Mouse (Mus musculus) embryonic facial prominence, embryonic 10.5 days (tissue): ENCODE results near the gene Gpn3. TPM values are rescaled to one million over a fixed set of nuclear protein-coding genes. Genes with fewer than 3 reads are reported as not detected.

ENCODE experiments used
- polyA plus RNA-seq: library from polyadenylated mRNA; unstranded; fragments of >200 nt; fragmentation: Nextera tagmentation; extraction: Ambion mirVana; gene quantifications from 2 replicates; pipeline ENCODE4 v1.2.1, GENCODE M21; 2016

Gene Gpn3
- polyA plus RNA-seq, 1 experiment from 2014 or later, result 89.8 TPM

Other genes with a start within 250 kb of the Gpn3 start
- not detected in 2 replicates for gene Ccdc63, start 231.1 kb upstream of the Gpn3 start, polyA plus RNA-seq
- gene Ppp1cc, start 213.6 kb upstream of the Gpn3 start, polyA plus RNA-seq, result 296 and 318 TPM in 2 replicates
- gene Hvcn1, start 165.1 kb upstream of the Gpn3 start, polyA plus RNA-seq, result 14.6 and 15.8 TPM in 2 replicates
- gene Tctn1, start 107.4 kb upstream of the Gpn3 start, polyA plus RNA-seq, result 4.8 and 5.5 TPM in 2 replicates
- 8.0 and 8.9 TPM in 2 replicates for gene Pptc7, start 87.5 kb upstream of the Gpn3 start, polyA plus RNA-seq
- 11.4 and 12.6 TPM in 2 replicates for gene Rad9b, start 17.6 kb upstream of the Gpn3 start, polyA plus RNA-seq
- gene Vps29, start 17.5 kb upstream of the Gpn3 start, polyA plus RNA-seq, result 194 and 197 TPM in 2 replicates
- 89.2 TPM in 2 replicates for gene Fam216a, start 488 bp downstream of the Gpn3 start, polyA plus RNA-seq
- 85.5 and 93.8 TPM in 2 replicates for gene Arpc3, start 20.0 kb downstream of the Gpn3 start, polyA plus RNA-seq
- gene Anapc7, start 49.8 kb downstream of the Gpn3 start, polyA plus RNA-seq, result 60.4 and 63.2 TPM in 2 replicates
- gene Atp2a2, start 130.3 kb downstream of the Gpn3 start, polyA plus RNA-seq, result 35.3 and 38.1 TPM in 2 replicates
- gene Ift81, start 242.6 kb downstream of the Gpn3 start, polyA plus RNA-seq, result 40.3 and 50.2 TPM in 2 replicates